Mouse (Mus musculus) spleen, postnatal 4 days (tissue): ENCODE measurements around the gene Wdr74.
"Not testable (repeated sequence)": the region's sequence is repeated elsewhere in the genome, so short reads cannot be mapped to it uniquely, and the experiment has no call there.

ENCODE experiments used
- DNase-seq, 2 experiments: peaks; one replicate each; pipeline ENCODE4 v3.0.0; 2022; ENCODE audit warnings: low spot score in 2 of 2

Wdr74 gene

GRCm38 (mm10) chr19:8715868-8716766 is 19.5 kb upstream of the Wdr74 start:
- peak in 1 of 2 experiments; percentile 28 for DNase-seq

- DNase-seq = no peak
These were observed 18.7 kb upstream of the Wdr74 start for GRCm38 (mm10) chr19:8716767-8717475.

- peak; percentile 76 to 89 for DNase-seq
These were observed 17.3 kb upstream of the Wdr74 start for GRCm38 (mm10) chr19:8718357-8718756.

- not testable (repeated sequence) for DNase-seq
These were observed 16.6 kb upstream of the Wdr74 start for GRCm38 (mm10) chr19:8719037-8719436.

GRCm38 (mm10) chr19:8721378-8721777 is 14.2 kb upstream of the Wdr74 start:
- DNase-seq = no peak

- DNase-seq = no peak
These were observed 13.6 kb upstream of the Wdr74 start for GRCm38 (mm10) chr19:8722021-8722420.

GRCm38 (mm10) chr19:8722559-8722906 is 13.1 kb upstream of the Wdr74 start:
- DNase-seq = no peak

- peak; percentile 95 for DNase-seq
These were observed 12.6 kb upstream of the Wdr74 start, which contains the start of gene Slc3a2 for GRCm38 (mm10) chr19:8722907-8723573. Slc3a2 (minus strand) TSS chr19:8723369.

GRCm38 (mm10) chr19:8723574-8724346 is 11.9 kb upstream of the Wdr74 start:
- DNase-seq = peak in 1 of 2 experiments; percentile 22

GRCm38 (mm10) chr19:8724392-8724791 is 11.2 kb upstream of the Wdr74 start:
- DNase-seq = no peak

- no peak for DNase-seq
These were observed 10.5 kb upstream of the Wdr74 start for GRCm38 (mm10) chr19:8725081-8725613.

- DNase-seq = no peak
These were observed 8.8 kb upstream of the Wdr74 start for GRCm38 (mm10) chr19:8726609-8727390.

GRCm38 (mm10) chr19:8727495-8728114 is 8.0 kb upstream of the Wdr74 start:
- DNase-seq = no peak

- DNase-seq = not testable (repeated sequence)
These were observed 7.1 kb upstream of the Wdr74 start for GRCm38 (mm10) chr19:8728335-8729099.

- no peak for DNase-seq
These were observed 1.3 kb upstream of the Wdr74 start for GRCm38 (mm10) chr19:8734334-8734733.

GRCm38 (mm10) chr19:8736160-8736467 is 487 bp downstream of the Wdr74 start:
- DNase-seq = no peak

- DNase-seq = no peak
These were observed 3.3 kb downstream of the Wdr74 start for GRCm38 (mm10) chr19:8738911-8739310.

GRCm38 (mm10) chr19:8739646-8740045 is 4.0 kb downstream of the Wdr74 start:
- no peak for DNase-seq

- DNase-seq = no peak
These were observed 5.0 kb downstream of the Wdr74 start, which contains the start of gene 1700092M07Rik for GRCm38 (mm10) chr19:8740603-8741002. 1700092M07Rik (plus strand) TSS chr19:8740718.
